Mouse (Mus musculus) heart, adult 11 months (tissue): Measurements from ENCODE around the gene Rnf20.

Experiments
- DNase-seq: peaks from one replicate; pipeline ENCODE4 v3.0.0; 2022

The Rnf20 gene

GRCm38 (mm10) chr4:49631319-49632138, at the start of gene Rnf20:
TSS of gene Rnf20 (plus strand) at chr4:49632006.
- DNase-seq = peak; percentile 99

GRCm38 (mm10) chr4:49583965-49584831, 47.6 kb upstream of the Rnf20 start:
- DNase-seq = peak; percentile 63

GRCm38 (mm10) chr4:49585524-49586101, 46.2 kb upstream of the Rnf20 start:
- DNase-seq = peak; percentile 95

- DNase-seq = peak; percentile 94
Observed at GRCm38 (mm10) chr4:49586811-49587210, 45.0 kb upstream of the Rnf20 start.

GRCm38 (mm10) chr4:49590152-49590551, 41.7 kb upstream of the Rnf20 start:
- DNase-seq = peak; percentile 11

- no peak for DNase-seq
Observed at GRCm38 (mm10) chr4:49596846-49597182, 35.0 kb upstream of the Rnf20 start.

GRCm38 (mm10) chr4:49597183-49598100, 34.4 kb upstream of the Rnf20 start, which contains the start of gene Tmem246:
TSS of gene Tmem246 (minus strand) at chr4:49597876.
- DNase-seq = peak; percentile 99

- DNase-seq = peak; percentile 14
Observed at GRCm38 (mm10) chr4:49603161-49603560, 28.6 kb upstream of the Rnf20 start.

GRCm38 (mm10) chr4:49604016-49604546, 27.7 kb upstream of the Rnf20 start:
- peak; percentile 48 for DNase-seq

GRCm38 (mm10) chr4:49604616-49605015, 27.2 kb upstream of the Rnf20 start:
- DNase-seq = peak; percentile 74

- DNase-seq = peak; percentile 45
Observed at GRCm38 (mm10) chr4:49605459-49605858, 26.3 kb upstream of the Rnf20 start.

GRCm38 (mm10) chr4:49616924-49617323, 14.9 kb upstream of the Rnf20 start:
- no peak for DNase-seq

GRCm38 (mm10) chr4:49619861-49620260, 11.9 kb upstream of the Rnf20 start:
- DNase-seq = peak; percentile 50

- DNase-seq = peak; percentile 37
Observed at GRCm38 (mm10) chr4:49622272-49622671, 9.5 kb upstream of the Rnf20 start.

GRCm38 (mm10) chr4:49623916-49624315, 7.9 kb upstream of the Rnf20 start:
- DNase-seq = peak; percentile 28

- DNase-seq = peak; percentile 22
Observed at GRCm38 (mm10) chr4:49624969-49625368, 6.8 kb upstream of the Rnf20 start.

- peak; percentile 91 for DNase-seq
Observed at GRCm38 (mm10) chr4:49626973-49627372, 4.8 kb upstream of the Rnf20 start.

- DNase-seq = peak; percentile 72
Observed at GRCm38 (mm10) chr4:49628941-49629340, 2.9 kb upstream of the Rnf20 start.

GRCm38 (mm10) chr4:49632139-49632481, 304 bp downstream of the Rnf20 start:
- no peak for DNase-seq

- DNase-seq = peak; percentile 86
Observed at GRCm38 (mm10) chr4:49637821-49638220, 6.0 kb downstream of the Rnf20 start.

GRCm38 (mm10) chr4:49639913-49640312, 8.1 kb downstream of the Rnf20 start:
- DNase-seq = peak; percentile 23

GRCm38 (mm10) chr4:49659421-49659820, 27.6 kb downstream of the Rnf20 start:
- no peak for DNase-seq
